Mouse (Mus musculus): ENCODE measurements around the gene Tshz2.
A peak's percentile ranks its signal among the peaks of the same experiment; 100 is the strongest.

Gene Tshz2

GRCm38 (mm10) chr2:169633491-169634289 is 877 bp downstream of the Tshz2 start:
- peak; percentile 64 to 77 for DNase-seq

GRCm38 (mm10) chr2:169634619-169635382 is 2.0 kb downstream of the Tshz2 start:
- peak in 1 of 2 experiments; percentile 50 for DNase-seq

- peak; percentile 30 to 46 for DNase-seq
Observed at GRCm38 (mm10) chr2:169635428-169635827, 2.6 kb downstream of the Tshz2 start.

- DNase-seq: peak; percentile 46
Observed at GRCm38 (mm10) chr2:169636414-169636813, 3.6 kb downstream of the Tshz2 start.

- peak; percentile 30 to 45 for DNase-seq
Observed at GRCm38 (mm10) chr2:169641547-169641946, 8.7 kb downstream of the Tshz2 start.

GRCm38 (mm10) chr2:169642420-169642819 is 9.6 kb downstream of the Tshz2 start:
- DNase-seq: no peak

GRCm38 (mm10) chr2:169647091-169647490 is 14.3 kb downstream of the Tshz2 start:
- no peak for DNase-seq

GRCm38 (mm10) chr2:169649262-169649885 is 16.6 kb downstream of the Tshz2 start:
- no peak for DNase-seq

GRCm38 (mm10) chr2:169653282-169653681 is 20.5 kb downstream of the Tshz2 start:
- no peak for DNase-seq

GRCm38 (mm10) chr2:169663792-169664191 is 31.0 kb downstream of the Tshz2 start:
- DNase-seq: no peak

- DNase-seq: no peak
Observed at GRCm38 (mm10) chr2:169671264-169671663, 38.5 kb downstream of the Tshz2 start.

GRCm38 (mm10) chr2:169673786-169674185 is 41.0 kb downstream of the Tshz2 start:
- peak; percentile 16 to 44 for DNase-seq

GRCm38 (mm10) chr2:169674209-169674608 is 41.4 kb downstream of the Tshz2 start:
- DNase-seq: no peak

- no peak for DNase-seq
Observed at GRCm38 (mm10) chr2:169679264-169679663, 46.5 kb downstream of the Tshz2 start.

- DNase-seq: no peak
Observed at GRCm38 (mm10) chr2:169679951-169680350, 47.1 kb downstream of the Tshz2 start.

- no peak for DNase-seq
Observed at GRCm38 (mm10) chr2:169685260-169685659, 52.4 kb downstream of the Tshz2 start.

GRCm38 (mm10) chr2:169685747-169686146 is 52.9 kb downstream of the Tshz2 start:
- no peak for DNase-seq

GRCm38 (mm10) chr2:169686697-169687430 is 54.1 kb downstream of the Tshz2 start:
- DNase-seq: peak; percentile 61 to 73

- no peak for DNase-seq
Observed at GRCm38 (mm10) chr2:169690054-169690453, 57.2 kb downstream of the Tshz2 start.

- DNase-seq: no peak
Observed at GRCm38 (mm10) chr2:169694494-169694893, 61.7 kb downstream of the Tshz2 start.

GRCm38 (mm10) chr2:169695025-169695424 is 62.2 kb downstream of the Tshz2 start:
- peak; percentile 30 to 52 for DNase-seq

- DNase-seq: no peak
Observed at GRCm38 (mm10) chr2:169699141-169699540, 66.3 kb downstream of the Tshz2 start.
